Mouse (Mus musculus): ENCODE measurements around the gene Tfdp2. TPM values are rescaled to one million over a fixed set of nuclear protein-coding genes. Genes with fewer than 3 reads are reported as not detected.
A peak's percentile ranks its signal among the peaks of the same experiment; 100 is the strongest.

The Tfdp2 gene
- total and polyA plus RNA-seq, 2 experiments, result 6.1 to 18.3 TPM

DNA sequence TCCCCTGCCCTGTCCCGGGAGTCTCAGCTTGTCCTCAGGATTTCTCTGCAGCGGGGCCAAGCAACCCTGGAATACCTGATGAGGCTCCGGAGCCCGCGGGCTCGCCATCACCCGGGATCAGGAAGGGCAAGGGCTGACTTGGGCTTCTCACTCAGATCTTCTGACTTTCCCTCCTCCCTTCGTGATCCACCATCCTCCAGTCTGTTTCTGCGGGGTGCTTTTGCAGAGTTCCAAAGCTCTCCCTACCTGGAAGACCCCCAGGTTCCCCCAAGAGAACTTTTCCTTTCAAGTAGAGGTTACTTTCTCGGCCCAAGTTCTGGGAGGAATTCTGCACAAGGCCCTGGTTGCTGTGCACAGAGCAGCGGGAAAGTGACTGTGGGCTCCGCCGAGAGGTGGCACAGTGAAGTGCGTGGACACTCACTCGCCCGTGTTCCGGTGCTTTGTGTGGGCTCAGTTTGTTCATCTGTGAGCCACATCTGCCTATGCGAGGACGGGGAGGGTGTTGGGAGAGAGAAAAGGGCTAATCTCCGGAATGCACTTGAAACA, 634 bp downstream of the Tfdp2 start:
- Histone ChIP-seq H3K79me2 (ENCODE audit: control insufficient read depth, insufficient read depth, low read length) (peaks cover 2% of the 10 kb centered on the region; the same call in 1 of the 2 replicates), H3K4me1 (ENCODE audit: control insufficient read depth, insufficient read depth, low read length) (0 out of 2 replicates have a peak, but pooled peaks cover 2% of the 10 kb centered on the region), H3K27ac (replicated peaks; ENCODE audit: insufficient read depth, low read depth, low read length) (peak overlapping the region; percentile 83), H3K9ac (ENCODE audit: low read depth, low read length) (peak overlapping the region; percentile 92), H3K36me3 (ENCODE audit: control insufficient read depth, insufficient read depth, low read length) (no peaks in the 10 kb centered on the region), H3K27me3 (ENCODE audit: control insufficient read depth, insufficient read depth, low read length) (no peaks in the 10 kb centered on the region), H3K4me3 (ENCODE audit: insufficient read depth, low read depth, low read length) (peak overlapping the region; percentile 72)
- peak; percentile 47 for DNase-seq (ENCODE audit: extremely low read depth, low read depth, low spot score)
- under 1% methylated on average over 20 of the region's 20 CpGs for WGBS
- TF ChIP-seq POLR2A (IDR thresholded peaks at IDR 0.05; ENCODE audit: extremely low read depth, insufficient read depth, low read length), result no peak
- peak; percentile 49 for TF ChIP-seq CTCF (IDR thresholded peaks at IDR 0.05; ENCODE audit: low read depth, low read length)

DNA sequence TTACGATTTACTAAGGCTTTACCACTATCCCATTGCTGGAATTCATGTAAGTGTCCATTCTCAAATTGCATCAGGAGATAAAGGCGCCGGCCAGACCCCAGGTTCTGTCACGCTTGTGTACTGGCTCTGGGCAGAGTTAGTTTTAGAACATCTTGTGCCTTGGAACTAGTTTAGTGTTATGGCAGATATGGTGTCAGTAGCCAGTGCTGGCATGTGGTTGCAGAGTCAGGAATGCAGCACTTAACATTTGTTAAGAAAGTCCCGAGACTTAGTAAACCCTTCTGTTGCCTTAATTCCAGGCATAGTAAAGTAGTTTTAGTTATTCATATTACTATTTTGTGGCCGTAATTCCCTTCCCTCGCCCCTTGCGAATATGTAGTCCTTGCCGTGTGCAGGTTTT, 1.7 kb downstream of the Tfdp2 start:
- 0 out of 2 replicates have a peak, but pooled peaks cover 2% of the 10 kb centered on the region for H3K4me1 ChIP-seq (ENCODE audit: control insufficient read depth, insufficient read depth, low read length)
- H3K79me2 ChIP-seq (ENCODE audit: control insufficient read depth, insufficient read depth, low read length), result peaks cover 2% of the 10 kb centered on the region; the same call in 1 of the 2 replicates
- no peak overlapping the region for H3K4me3 ChIP-seq (ENCODE audit: insufficient read depth, low read depth, low read length)
- 0 out of 2 replicates have a peak, but pooled peaks cover 3% of the 10 kb centered on the region for H3K36me3 ChIP-seq (ENCODE audit: control insufficient read depth, insufficient read depth, low read length)
- DNase-seq (ENCODE audit: extremely low read depth, low read depth, low spot score), result no peak
- H3K9ac ChIP-seq (ENCODE audit: low read depth, low read length), result no peak overlapping the region
- H3K27me3 ChIP-seq (ENCODE audit: control insufficient read depth, insufficient read depth, low read length), result no peaks in the 10 kb centered on the region
- H3K27ac ChIP-seq (replicated peaks; ENCODE audit: insufficient read depth, low read depth, low read length), result no peak overlapping the region
- WGBS, result 75% methylated on average over 9 of the region's 9 CpGs
- TF ChIP-seq POLR2A (IDR thresholded peaks at IDR 0.05; ENCODE audit: extremely low read depth, insufficient read depth, low read length) (no peak), CTCF (IDR thresholded peaks at IDR 0.05; ENCODE audit: low read depth, low read length) (no peak)

DNA sequence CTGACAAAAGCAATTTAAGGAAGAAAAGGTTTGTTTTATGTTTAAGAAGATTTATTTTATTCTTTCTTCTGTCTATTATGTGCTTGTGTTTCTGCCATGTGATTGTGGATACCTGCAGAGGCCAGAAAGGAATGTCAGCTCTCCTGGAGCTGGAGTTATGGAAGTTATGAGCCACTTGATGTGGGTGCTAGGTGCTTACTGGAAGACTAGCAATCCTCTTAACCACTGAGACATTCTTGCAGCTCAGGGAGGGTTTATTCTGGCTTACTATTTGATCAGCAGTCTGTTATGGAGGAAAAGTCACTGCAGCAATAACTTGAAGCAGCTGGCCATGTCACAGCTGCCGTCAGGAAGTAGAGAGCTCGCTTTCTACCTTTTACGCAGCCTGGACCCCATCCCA, 7.6 kb downstream of the Tfdp2 start:
- DNase-seq (ENCODE audit: extremely low read depth, low read depth, low spot score), result no peak
- Histone ChIP-seq H3K4me3 (ENCODE audit: insufficient read depth, low read depth, low read length) (no peak overlapping the region), H3K79me2 (ENCODE audit: control insufficient read depth, insufficient read depth, low read length) (peaks cover 2% of the 10 kb centered on the region; the same call in 1 of the 2 replicates), H3K27ac (replicated peaks; ENCODE audit: insufficient read depth, low read depth, low read length) (no peak overlapping the region), H3K9ac (ENCODE audit: low read depth, low read length) (no peak overlapping the region), H3K4me1 (ENCODE audit: control insufficient read depth, insufficient read depth, low read length) (no peaks in the 10 kb centered on the region), H3K36me3 (ENCODE audit: control insufficient read depth, insufficient read depth, low read length) (peaks cover 12% of the 10 kb centered on the region), H3K27me3 (ENCODE audit: control insufficient read depth, insufficient read depth, low read length) (no peaks in the 10 kb centered on the region)
- TF ChIP-seq CTCF (IDR thresholded peaks at IDR 0.05; ENCODE audit: low read depth, low read length), result no peak
- TF ChIP-seq POLR2A (IDR thresholded peaks at IDR 0.05; ENCODE audit: extremely low read depth, insufficient read depth, low read length), result no peak
- WGBS, result 99% methylated on average over 3 of the region's 3 CpGs

DNA sequence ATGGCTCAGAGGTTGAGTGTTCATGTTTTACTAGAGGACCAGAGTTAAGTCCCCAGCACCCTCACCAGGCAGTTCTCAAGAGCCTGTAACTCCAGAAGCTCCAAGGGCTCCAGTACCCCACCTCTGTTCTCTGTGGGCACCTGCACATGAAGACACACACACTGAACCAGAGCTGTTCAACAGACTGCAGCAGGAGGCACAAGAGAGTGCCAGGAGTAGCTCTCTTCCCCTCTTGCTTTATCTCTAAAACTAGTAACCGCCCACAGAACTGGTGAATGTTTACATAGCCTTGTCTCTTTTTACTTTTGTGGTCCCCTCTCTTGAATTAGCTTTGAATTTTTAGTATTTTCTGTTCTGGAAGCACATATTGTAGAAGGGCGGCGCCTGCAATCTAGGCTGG, 11.4 kb downstream of the Tfdp2 start:
- TF ChIP-seq POLR2A (IDR thresholded peaks at IDR 0.05; ENCODE audit: extremely low read depth, insufficient read depth, low read length) (no peak), CTCF (IDR thresholded peaks at IDR 0.05; ENCODE audit: low read depth, low read length) (no peak)
- whole genome bisulfite sequencing, result 95% methylated on average over 3 of the region's 3 CpGs
- no peak overlapping the region for H3K27ac ChIP-seq (replicated peaks; ENCODE audit: insufficient read depth, low read depth, low read length)
- H3K79me2 ChIP-seq (ENCODE audit: control insufficient read depth, insufficient read depth, low read length), result no peaks in the 10 kb centered on the region; the same call in 1 of the 2 replicates
- H3K36me3 ChIP-seq (ENCODE audit: control insufficient read depth, insufficient read depth, low read length), result peaks cover 11% of the 10 kb centered on the region
- H3K9ac ChIP-seq (ENCODE audit: low read depth, low read length), result no peak overlapping the region
- no peaks in the 10 kb centered on the region for H3K27me3 ChIP-seq (ENCODE audit: control insufficient read depth, insufficient read depth, low read length)
- H3K4me3 ChIP-seq (ENCODE audit: insufficient read depth, low read depth, low read length), result no peak overlapping the region
- no peaks in the 10 kb centered on the region for H3K4me1 ChIP-seq (ENCODE audit: control insufficient read depth, insufficient read depth, low read length)
- DNase-seq (ENCODE audit: extremely low read depth, low read depth, low spot score), result no peak

DNA sequence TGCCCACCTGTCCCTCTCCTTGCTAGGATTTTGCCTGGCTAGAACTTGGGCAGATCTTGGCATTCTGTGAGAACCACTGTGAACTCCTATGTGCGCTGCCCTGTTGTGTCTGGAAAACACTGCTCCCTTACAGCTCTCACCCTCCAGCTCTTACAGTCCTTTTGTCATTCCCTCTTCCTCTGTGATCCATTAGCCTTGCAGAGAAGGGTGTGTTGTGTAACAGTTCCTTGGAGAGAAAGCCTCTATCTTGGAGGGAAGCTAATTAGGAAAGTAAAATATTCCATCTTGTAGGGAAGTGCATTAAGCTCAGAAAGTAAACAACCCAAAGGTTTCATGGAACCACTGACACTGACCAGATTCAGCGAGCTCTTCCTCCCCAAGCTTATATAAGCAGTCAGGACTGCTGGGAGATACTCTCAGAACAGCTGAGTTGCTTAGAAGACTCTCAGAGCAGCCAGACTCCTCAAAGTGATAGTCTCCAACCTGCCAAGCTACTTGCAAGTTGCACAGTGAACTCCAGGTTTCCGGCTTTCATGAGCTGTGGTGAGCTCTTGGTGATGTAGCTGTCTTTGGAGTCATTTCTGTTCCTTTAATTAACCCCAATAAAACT, 17.1 kb downstream of the Tfdp2 start:
- H3K4me3 ChIP-seq (ENCODE audit: insufficient read depth, low read depth, low read length), result no peak overlapping the region
- WGBS, result 89% methylated on average over 3 of the region's 3 CpGs
- peaks cover 4% of the 10 kb centered on the region; the same call in 1 of the 2 replicates for H3K4me1 ChIP-seq (ENCODE audit: control insufficient read depth, insufficient read depth, low read length)
- no peak overlapping the region for H3K9ac ChIP-seq (ENCODE audit: low read depth, low read length)
- TF ChIP-seq CTCF (IDR thresholded peaks at IDR 0.05; ENCODE audit: low read depth, low read length) (no peak), POLR2A (IDR thresholded peaks at IDR 0.05; ENCODE audit: extremely low read depth, insufficient read depth, low read length) (no peak)
- peak; percentile 37 for DNase-seq (ENCODE audit: extremely low read depth, low read depth, low spot score)
- no peaks in the 10 kb centered on the region; the same call in 1 of the 2 replicates for H3K79me2 ChIP-seq (ENCODE audit: control insufficient read depth, insufficient read depth, low read length)
- no peaks in the 10 kb centered on the region for H3K27me3 ChIP-seq (ENCODE audit: control insufficient read depth, insufficient read depth, low read length)
- 0 out of 2 replicates have a peak overlapping the region, but pooled peaks have one; percentile 18 for H3K27ac ChIP-seq (replicated peaks; ENCODE audit: insufficient read depth, low read depth, low read length)
- no peaks in the 10 kb centered on the region for H3K36me3 ChIP-seq (ENCODE audit: control insufficient read depth, insufficient read depth, low read length)

DNA sequence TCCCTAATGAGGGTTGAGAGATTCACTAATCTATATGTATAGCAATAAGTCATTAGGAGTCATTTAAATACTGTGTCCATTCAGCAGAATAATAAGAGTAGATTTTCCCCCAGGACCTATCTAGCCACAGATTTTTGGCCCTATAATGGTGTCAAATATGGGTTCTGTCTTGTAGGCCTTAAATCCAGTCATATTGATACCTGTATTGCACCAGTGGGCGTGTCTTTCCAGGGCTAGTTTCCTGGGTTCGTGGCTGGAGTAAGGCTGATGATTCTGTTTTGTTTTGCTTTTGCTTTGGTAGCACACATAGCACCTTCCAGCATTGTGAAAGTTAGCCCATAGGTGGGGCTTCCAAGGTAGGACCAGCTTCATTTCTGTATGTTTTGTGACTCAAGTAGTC, 18.1 kb downstream of the Tfdp2 start:
- Histone ChIP-seq H3K27me3 (ENCODE audit: control insufficient read depth, insufficient read depth, low read length) (no peaks in the 10 kb centered on the region), H3K4me3 (ENCODE audit: insufficient read depth, low read depth, low read length) (no peak overlapping the region), H3K4me1 (ENCODE audit: control insufficient read depth, insufficient read depth, low read length) (peaks cover 4% of the 10 kb centered on the region; the same call in 1 of the 2 replicates), H3K27ac (replicated peaks; ENCODE audit: insufficient read depth, low read depth, low read length) (no peak overlapping the region), H3K36me3 (ENCODE audit: control insufficient read depth, insufficient read depth, low read length) (no peaks in the 10 kb centered on the region), H3K79me2 (ENCODE audit: control insufficient read depth, insufficient read depth, low read length) (no peaks in the 10 kb centered on the region), H3K9ac (ENCODE audit: low read depth, low read length) (no peak overlapping the region)
- DNase-seq (ENCODE audit: extremely low read depth, low read depth, low spot score), result no peak
- WGBS, result 93% methylated on average over 2 of the region's 2 CpGs
- no peak for TF ChIP-seq CTCF (IDR thresholded peaks at IDR 0.05; ENCODE audit: low read depth, low read length)
- TF ChIP-seq POLR2A (IDR thresholded peaks at IDR 0.05; ENCODE audit: extremely low read depth, insufficient read depth, low read length), result no peak
